Mouse (Mus musculus) right cerebral cortex, postnatal 36 days (tissue): ENCODE data around the gene Prickle1.

Experiments
- DNase-seq, 2 experiments: peaks; one replicate each; pipeline ENCODE4 v3.0.0; 2022; ENCODE audit warnings: low spot score in 2 of 2, mixed read lengths in 1 of 2

Gene Prickle1

GRCm38 (mm10) chr15:93539415-93539814 lies 56.3 kb downstream of the Prickle1 start:
- no peak for DNase-seq

- DNase-seq = no peak
These were observed 57.0 kb downstream of the Prickle1 start for GRCm38 (mm10) chr15:93538551-93539205.

DNA sequence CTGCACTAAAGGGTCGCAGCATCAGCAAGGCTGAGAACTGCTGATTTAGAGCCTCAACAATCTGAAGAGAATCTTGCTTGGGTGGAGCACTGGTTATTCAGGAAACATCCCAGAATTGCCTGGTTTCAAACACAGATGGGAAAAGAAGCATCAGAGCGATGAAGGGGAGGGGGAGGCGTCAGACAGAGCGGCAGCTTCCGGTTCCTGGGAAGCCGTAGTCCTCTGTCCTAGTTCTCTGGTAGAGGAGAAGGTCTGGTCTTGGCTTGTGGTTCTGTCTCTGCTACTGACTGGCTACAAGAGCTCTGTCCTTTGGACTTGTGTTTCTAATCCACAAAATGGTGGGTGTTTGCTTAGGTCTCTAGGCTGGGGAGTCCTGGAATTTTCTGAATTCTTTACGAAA lies 57.9 kb downstream of the Prickle1 start:
- no peak for DNase-seq

DNA sequence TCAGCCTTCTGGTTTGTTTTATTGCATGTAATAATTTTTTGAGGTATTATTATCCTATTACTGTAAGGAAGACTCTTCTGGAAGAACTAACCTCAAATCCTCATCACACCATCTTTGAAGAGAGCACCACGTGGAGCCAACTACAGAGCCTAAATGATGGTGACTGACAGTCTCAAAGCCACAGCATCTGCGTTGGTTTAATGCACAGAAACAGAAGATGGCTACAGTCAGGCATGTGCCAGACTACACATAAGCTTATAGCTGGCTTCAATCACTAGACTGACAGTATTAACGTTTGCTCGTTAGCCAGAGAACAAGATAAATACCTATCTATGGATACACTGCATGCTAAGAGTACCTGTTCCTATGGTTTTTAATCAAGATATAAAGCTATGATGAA lies 59.5 kb downstream of the Prickle1 start:
- DNase-seq = no peak

GRCm38 (mm10) chr15:93530703-93531032 lies 65.0 kb downstream of the Prickle1 start:
- DNase-seq = no peak

DNA sequence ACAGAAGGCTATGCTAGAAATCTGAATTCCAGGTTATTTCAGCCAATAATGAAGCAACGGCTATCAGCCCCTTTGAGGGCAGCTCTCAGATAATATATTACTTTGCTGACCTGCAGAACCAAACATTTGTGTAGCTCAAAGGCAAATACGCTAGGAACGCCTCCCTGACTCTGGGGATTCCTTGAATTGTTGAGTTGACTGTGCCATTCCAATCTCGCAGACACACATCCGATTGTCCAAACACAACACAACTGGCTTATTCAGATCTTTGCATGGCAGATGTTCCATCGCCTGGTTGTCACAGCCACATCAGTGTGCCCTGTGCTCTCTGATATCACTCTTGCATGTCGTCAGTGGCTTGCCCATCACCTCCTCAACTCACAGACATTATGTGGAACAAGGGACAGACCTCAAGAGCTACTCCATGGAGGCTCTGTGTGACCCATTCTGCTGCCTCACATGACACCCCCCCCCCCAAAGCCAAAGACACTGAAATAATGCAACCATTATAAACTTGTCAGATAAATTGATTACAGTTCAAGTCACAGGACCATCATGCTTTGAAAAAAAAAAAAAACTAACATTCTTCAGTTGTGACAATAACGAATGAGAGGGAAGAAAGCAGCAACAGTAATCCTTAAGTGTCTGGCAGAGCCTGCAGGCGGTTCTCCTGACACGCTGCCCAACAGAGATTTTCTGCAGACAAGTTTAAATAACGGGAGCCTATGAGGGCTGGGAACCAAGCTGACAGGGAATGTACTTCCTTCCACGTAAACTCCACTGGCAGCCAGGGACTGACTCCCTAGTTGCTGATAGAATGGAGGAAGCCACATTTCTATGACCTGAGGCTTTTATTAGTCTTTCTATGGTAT lies 65.6 kb downstream of the Prickle1 start:
- no peak for DNase-seq

DNA sequence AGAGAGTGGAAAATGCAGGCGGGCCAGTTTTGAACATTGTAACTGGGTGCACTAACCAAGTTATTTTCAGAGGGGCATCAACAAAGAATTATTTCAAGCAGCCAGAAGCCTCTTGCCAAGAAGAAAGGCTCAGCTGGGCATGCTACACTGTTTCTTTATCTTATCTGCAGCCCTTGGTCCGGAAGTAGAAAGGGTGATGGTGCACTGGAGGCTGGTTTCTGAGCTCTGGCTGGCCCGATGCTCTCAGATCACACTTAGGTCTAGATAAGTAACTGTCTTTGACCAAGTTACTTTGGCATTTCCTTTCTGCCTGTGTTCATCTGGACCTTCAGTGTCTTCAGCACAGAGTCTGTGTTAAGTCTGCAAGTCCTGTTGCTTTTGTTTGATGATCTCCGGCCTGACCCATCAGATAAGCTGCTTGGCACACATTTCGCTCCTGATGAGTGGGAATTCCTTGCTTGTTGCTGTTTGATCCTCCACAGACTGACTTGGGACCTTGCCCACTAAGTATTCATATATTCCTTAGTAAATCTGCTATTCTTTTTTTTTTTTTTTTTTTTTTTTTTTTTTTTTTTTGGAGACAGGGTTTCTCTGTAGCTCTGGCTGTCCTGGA lies 70.3 kb downstream of the Prickle1 start:
- no peak for DNase-seq

- no peak for DNase-seq
These were observed 73.9 kb downstream of the Prickle1 start for GRCm38 (mm10) chr15:93521787-93522180.

- no peak for DNase-seq
These were observed 74.5 kb downstream of the Prickle1 start for GRCm38 (mm10) chr15:93521088-93521786.

GRCm38 (mm10) chr15:93519836-93520826 lies 75.6 kb downstream of the Prickle1 start:
- no peak for DNase-seq

- peak; percentile 60 to 70 for DNase-seq
These were observed 76.5 kb downstream of the Prickle1 start for GRCm38 (mm10) chr15:93518941-93519835.

GRCm38 (mm10) chr15:93518143-93518902 lies 77.4 kb downstream of the Prickle1 start:
- DNase-seq = no peak

DNA sequence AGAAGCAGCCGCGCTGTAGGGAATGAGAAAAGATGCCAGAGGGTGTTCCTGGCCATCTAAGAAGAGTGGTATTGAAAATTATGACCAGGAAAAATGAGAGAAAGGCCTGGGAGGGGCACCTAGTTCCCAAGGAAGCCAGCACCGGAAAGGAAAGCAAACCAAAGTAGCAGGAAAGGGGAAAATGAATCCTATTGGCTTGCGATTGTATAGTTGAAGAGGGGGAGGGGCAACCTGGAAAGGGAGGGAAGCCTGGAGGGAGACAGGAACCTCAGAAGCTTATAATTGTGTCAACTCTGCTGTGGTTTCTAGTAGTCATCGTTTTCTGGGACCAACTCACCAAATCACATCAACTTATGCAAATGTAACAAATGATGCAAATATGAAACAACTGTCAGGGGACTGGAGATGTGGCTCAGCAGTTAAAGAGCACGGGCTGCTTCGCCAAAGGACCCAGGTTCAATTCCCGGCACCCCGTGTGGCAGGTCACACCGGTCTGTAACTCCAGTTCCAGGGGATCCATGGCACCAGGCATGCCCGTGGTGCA lies 78.6 kb downstream of the Prickle1 start:
- no peak for DNase-seq

DNA sequence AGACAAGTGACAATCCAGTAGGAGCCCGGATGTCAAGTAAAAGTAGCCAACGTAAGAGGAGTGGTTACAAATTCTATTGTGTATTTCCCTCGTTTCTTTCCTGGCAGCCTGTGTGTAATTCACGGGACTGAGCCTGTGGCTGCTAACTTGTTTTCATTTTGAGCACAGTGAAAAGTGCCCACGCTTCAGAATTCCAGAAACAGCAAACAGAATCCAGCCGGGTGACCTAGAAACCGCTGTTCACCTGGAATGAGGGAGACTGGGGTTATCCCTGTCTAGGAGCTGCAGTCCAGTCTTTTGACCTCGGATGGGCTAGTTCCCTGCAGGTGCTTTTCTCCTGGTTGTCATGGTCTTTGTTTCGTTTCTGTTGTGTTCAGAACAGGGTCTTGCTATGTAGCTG lies 80.4 kb downstream of the Prickle1 start:
- no peak for DNase-seq

DNA sequence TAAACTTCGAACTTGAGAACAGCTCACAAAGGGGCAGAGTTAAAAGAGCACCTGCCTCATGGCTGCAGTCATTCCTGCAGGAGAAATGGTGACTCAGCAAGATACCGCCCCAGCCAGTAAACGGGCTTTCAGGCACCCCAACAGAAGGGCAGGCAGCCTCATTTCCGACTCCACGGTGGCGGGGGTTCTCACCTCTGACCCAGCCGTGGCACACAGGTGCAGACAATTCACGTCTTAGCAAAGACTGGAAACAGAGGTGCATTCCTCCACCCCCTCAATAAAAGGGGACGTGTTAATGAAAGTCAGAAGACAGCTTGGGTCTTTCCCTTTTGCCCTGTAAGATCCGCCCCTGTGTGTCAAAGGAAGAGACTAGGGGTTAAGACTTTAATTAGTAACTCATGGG lies 81.8 kb downstream of the Prickle1 start:
- no peak for DNase-seq

- DNase-seq = no peak
These were observed 83.3 kb downstream of the Prickle1 start for GRCm38 (mm10) chr15:93512437-93512836.

DNA sequence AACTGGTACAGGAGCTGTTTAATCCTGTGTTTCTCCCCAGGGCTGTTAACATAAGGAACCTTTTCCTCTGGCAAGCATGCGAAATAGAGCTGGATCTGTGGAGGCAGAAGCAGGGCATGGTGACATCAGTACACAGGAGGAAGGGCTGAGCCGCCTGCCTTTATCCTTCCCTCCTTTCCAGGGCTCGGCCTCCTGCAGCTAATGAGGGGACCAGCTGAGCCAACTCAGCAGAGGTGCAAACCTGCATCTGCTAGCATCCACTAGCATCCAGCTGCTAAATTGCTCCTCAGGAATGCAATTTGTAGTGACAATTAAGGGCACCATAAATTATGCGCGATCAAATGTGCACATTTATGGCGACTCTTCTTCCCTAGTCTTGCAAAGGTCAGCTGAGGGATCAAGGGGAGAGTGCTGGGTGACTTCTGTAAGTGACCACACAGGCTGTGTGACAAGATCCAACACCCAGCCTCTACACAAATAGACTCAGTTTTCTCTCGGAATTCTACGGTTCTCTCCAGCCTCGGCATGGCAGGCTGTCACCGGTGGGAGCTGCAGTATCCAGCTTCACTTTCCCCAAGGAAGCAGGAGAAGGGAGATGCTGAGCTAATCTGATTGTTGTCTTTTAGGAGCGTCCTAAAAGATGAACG lies 84.9 kb downstream of the Prickle1 start:
- no peak for DNase-seq

DNA sequence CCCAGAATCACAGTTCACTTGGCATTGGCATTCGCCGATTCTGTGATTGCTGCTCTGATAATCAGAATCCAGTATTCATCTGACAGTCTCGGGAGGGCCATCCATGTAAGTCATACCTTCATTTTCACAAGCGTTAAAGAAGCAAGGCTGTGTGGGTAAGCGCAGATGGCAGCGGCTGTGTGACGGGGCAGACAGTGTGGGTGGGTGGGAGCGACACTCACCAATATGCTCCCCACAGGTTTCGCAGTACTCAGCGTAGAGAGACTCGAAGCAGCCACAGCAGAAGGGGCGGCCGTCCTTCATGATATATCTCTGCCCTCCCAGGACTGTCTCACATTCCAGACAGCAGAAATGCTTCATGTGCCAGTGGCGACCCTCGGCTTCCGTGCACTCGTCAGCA lies 90.9 kb downstream of the Prickle1 start:
- DNase-seq = no peak
